Mouse (Mus musculus): Measurements from ENCODE around the gene Supt16.

Supt16 gene

GRCm38 (mm10) chr14:52197156-52197878, at the start of gene Supt16:
TSS of gene Supt16 (minus strand) at chr14:52197416.
- DNase-seq (ENCODE audit: low read depth, low spot score), result peak; percentile 92

DNA sequence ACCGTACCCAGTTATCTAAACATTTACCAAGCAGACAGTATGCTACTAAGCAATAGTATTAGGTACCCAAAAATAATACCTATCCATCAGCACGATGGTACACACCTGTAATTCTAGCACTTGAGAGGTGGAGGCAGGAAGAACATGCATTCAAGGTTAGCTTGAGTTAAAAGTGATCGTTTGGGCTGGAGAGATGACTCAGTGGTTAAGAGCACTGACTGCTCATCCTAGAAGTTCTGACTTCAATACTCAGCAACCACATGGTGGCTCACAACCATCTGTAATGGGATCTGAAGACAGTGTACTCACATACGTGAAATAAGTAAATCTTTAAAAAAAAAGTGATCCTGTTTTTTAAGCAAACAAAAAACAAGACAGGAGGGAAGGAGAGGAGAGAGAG, 48.9 kb upstream of the Supt16 start:
- DNase-seq (ENCODE audit: low read depth, low spot score), result no peak

- no peak for DNase-seq (ENCODE audit: low read depth, low spot score)
These were observed 47.5 kb upstream of the Supt16 start for GRCm38 (mm10) chr14:52244690-52245042.

GRCm38 (mm10) chr14:52244041-52244689, 46.9 kb upstream of the Supt16 start:
- DNase-seq (ENCODE audit: low read depth, low spot score), result peak; percentile 100

- no peak for DNase-seq (ENCODE audit: low read depth, low spot score)
These were observed 39.0 kb upstream of the Supt16 start for GRCm38 (mm10) chr14:52236216-52236615.

- no peak for DNase-seq (ENCODE audit: low read depth, low spot score)
These were observed 37.9 kb upstream of the Supt16 start for GRCm38 (mm10) chr14:52235165-52235564.

DNA sequence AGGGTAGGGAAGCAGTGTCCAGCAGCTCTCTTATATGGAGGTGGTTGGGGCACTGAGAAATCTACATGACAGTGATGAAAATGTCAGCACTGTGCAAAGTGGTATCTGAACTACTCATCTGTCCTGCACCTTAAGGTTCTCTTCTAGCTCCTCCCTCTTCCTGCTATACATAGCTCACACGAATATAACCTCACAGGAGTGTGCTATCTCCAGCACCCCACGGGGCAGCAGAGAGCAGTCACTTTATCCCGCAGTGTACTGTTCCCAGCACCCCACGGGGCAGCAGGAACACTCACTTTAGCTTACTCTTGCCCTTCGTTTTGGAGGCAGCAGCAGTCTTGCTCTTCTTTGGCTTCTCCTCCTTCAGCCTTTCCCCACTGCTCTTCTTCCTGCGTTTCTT, 35.0 kb upstream of the Supt16 start:
- DNase-seq (ENCODE audit: low read depth, low spot score), result peak; percentile 72

- DNase-seq (ENCODE audit: low read depth, low spot score), result no peak
These were observed 28.8 kb upstream of the Supt16 start for GRCm38 (mm10) chr14:52225972-52226371.

DNA sequence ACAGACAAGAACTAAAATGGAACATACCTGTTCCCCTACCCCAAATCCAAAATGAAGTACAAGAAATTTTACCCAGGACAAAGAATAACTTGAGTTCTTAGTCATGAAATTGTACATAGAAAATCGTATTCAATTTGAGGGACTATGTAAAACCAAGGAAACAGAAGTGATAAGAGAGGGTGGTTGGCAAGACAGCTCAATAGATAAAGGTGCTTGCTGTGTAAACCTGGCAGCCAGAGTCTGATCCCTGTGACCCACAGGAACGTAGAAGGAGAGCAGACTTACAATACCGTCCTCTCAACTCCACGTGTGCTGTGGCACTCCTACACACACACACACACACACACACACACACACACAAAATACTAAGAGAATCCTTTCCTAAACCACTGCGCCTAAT, 20.0 kb upstream of the Supt16 start:
- no peak for DNase-seq (ENCODE audit: low read depth, low spot score)

GRCm38 (mm10) chr14:52199412-52199811, 2.2 kb upstream of the Supt16 start:
- no peak for DNase-seq (ENCODE audit: low read depth, low spot score)

DNA sequence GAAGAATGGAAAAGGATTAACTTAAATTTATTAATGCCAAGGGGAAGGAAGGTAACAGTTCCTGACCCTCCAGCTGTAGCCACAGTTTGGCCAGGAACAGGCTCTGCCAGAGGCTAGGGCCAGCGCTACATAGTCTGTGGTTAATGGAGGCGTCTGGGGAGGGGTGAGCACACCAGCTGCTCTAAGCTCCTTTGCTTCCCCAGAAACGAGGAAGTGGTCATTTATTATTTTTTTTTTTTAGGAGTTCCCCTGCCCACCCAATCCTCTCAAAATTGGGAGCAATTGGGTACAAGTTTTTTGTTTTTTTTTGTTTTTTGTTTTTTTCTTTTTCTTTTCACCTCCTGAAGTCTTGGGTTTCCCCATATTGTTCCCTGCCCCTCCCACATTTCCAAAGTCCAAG, 925 bp upstream of the Supt16 start:
- DNase-seq (ENCODE audit: low read depth, low spot score), result peak; percentile 22

DNA sequence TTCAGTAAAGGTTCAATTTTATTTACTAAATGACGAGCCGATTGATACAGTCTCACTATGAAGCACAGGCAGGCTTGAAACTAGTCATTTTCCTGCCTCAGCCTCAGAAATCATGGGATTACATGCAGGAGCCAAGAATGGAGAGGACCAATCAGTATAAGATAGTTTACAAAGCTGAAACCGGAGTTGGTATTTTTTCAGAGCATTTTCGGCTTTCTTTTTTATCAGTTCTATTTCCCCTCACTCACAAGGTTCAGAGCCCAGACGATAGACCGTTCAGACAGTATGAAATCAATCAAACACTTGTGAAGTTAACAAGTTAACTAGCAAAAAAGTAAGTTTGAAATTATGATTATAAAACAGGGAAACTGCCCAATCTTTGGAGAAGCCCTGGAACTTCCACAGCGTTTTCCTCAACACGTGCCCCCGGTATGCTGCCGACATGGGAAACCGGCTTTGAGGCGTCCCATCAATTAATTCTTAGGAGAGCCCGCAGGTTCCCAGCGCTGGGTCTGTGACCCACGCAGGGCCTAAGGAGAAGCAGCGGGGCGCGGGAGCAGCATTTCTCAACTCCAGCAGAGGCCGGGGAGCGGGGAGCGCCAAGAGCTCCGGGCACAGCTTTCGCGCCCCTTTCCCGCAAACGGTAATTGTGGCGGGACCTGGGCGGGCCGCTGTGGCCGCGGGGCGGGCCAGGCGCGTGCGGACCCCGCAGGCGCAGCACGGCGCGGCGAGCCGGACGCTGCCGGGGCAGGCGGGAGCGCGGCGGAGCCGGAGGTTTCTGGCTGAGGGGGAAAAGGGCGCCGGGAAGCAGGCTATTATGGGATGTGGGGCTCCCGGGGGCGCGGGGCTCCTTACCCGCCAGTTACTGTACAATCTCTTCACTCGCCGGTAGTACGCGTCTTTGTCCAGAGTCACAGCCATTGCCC, 723 bp downstream of the Supt16 start:
- DNase-seq (ENCODE audit: low read depth, low spot score), result peak; percentile 61

DNA sequence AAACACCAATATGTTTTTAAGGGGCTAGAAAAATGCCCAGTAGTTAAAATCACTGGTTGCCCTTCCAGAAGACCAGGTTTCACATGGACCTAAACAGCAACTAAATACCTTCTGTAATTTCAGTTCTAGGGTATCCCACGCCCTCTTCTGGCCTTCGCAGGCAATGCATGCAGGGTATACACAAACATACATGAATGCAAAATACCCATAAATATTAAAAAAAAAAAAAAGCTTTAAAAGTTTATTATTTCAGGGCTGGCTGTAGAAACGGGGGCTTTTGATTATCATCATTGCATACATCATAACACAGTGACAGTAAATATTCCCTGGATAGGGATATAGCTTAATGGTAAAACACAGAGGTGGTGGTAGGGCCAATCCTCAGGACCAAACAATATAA, 1.5 kb downstream of the Supt16 start:
- peak; percentile 78 for DNase-seq (ENCODE audit: low read depth, low spot score)

GRCm38 (mm10) chr14:52190740-52191359, 6.4 kb downstream of the Supt16 start:
- DNase-seq (ENCODE audit: low read depth, low spot score), result peak; percentile 75

GRCm38 (mm10) chr14:52189519-52189918, 7.7 kb downstream of the Supt16 start:
- DNase-seq (ENCODE audit: low read depth, low spot score), result no peak

DNA sequence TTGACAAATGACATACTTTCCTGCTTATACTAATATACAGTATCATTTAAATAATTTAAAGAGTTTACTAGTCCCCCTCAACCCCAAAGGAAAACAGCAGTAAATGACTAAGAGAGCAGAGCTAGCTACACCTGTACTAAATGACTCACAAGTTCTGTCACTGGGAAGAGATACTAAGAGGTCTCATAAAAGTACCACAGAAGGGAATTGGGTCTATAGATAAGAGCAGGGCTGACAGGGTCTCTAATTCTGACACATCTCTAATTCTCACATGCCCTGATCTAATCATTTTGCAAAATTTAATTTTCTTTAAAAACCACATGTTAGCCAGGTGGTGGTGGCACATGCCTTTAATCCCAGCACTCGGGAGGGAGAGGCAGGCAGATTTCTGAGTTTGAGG, 8.4 kb downstream of the Supt16 start:
- DNase-seq (ENCODE audit: low read depth, low spot score), result no peak

DNA sequence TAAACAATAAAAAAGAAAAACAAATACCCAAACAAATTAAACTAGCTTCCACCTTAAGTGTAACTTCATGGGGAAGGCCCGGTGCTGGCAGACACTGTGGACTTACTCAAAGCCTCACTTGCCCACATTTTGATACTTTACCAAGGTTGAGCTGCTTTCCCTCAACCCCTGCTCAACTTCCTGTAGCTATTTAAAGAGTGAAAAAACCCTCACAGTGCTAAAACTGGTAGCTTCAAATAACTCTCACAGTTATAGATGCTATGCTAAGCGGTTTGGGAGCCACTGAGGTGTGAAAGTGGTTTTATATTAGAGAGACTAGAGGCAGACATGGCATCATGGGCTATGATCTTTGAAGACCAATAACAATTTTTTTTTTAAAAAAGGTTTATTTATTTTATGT, 30.6 kb downstream of the Supt16 start:
- DNase-seq (ENCODE audit: low read depth, low spot score), result no peak

- DNase-seq (ENCODE audit: low read depth, low spot score), result no peak
These were observed 36.3 kb downstream of the Supt16 start for GRCm38 (mm10) chr14:52160911-52161310.

- DNase-seq (ENCODE audit: low read depth, low spot score), result no peak
These were observed 42.2 kb downstream of the Supt16 start for GRCm38 (mm10) chr14:52155008-52155407.

DNA sequence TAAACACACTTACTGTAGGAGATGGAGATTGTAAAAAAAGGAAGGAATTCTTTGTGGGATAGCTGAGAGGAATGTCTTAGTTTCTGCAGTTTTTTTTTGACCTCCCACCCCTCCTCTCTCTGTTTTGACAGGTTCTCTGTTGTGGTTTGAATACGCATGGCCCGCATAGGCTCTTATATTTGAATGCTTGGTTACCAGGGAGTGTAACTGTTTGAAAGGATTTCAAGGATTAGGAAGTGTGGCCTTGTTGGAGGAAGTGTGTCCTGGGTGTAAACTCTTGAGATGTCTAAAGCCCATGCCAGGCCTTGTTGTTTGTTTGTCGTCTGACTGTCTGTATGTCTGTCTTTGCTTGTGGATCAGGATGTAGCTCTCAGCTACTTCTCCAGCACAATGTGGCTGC, 44.6 kb downstream of the Supt16 start:
- no peak for DNase-seq (ENCODE audit: low read depth, low spot score)

- peak; percentile 26 for DNase-seq (ENCODE audit: low read depth, low spot score)
These were observed 45.0 kb downstream of the Supt16 start for GRCm38 (mm10) chr14:52152179-52152578.

GRCm38 (mm10) chr14:52149888-52150287, 47.3 kb downstream of the Supt16 start:
- peak; percentile 26 for DNase-seq (ENCODE audit: low read depth, low spot score)
